Mouse (Mus musculus): Measurements from ENCODE around the gene Prkacb. TPM values are rescaled to one million over a fixed set of nuclear protein-coding genes. Genes with fewer than 3 reads are reported as not detected.
"Not testable (repeated sequence)": the region's sequence is repeated elsewhere in the genome, so short reads cannot be mapped to it uniquely, and the experiment has no call there.

Prkacb gene
- polyA plus RNA-seq, 1 experiment: 10.1 TPM

- 17% methylated on average over 11 of the region's 11 CpGs for WGBS
- DNase-seq (ENCODE audit: low read depth, low spot score): no peak
Measured at GRCm38 (mm10) chr3:146781131-146781530, 31.7 kb downstream of the Prkacb start.

- 49% methylated on average over 3 of the region's 3 CpGs for WGBS
- no peak for DNase-seq (ENCODE audit: low read depth, low spot score)
Measured at GRCm38 (mm10) chr3:146780241-146780640, 32.5 kb downstream of the Prkacb start.

GRCm38 (mm10) chr3:146778913-146779312 is 33.9 kb downstream of the Prkacb start:
- DNase-seq (ENCODE audit: low read depth, low spot score): no peak
- WGBS: 72% methylated on average over 8 of the region's 8 CpGs

GRCm38 (mm10) chr3:146778451-146778850 is 34.3 kb downstream of the Prkacb start:
- DNase-seq (ENCODE audit: low read depth, low spot score): no peak
- WGBS: 39% methylated on average over 2 of the region's 2 CpGs

GRCm38 (mm10) chr3:146776711-146777110 is 36.1 kb downstream of the Prkacb start:
- WGBS: 76% methylated on average over 5 of the region's 5 CpGs
- DNase-seq (ENCODE audit: low read depth, low spot score): no peak

- no peak for DNase-seq (ENCODE audit: low read depth, low spot score)
Measured at GRCm38 (mm10) chr3:146770853-146771252, 41.9 kb downstream of the Prkacb start.

GRCm38 (mm10) chr3:146769940-146770659 is 42.7 kb downstream of the Prkacb start:
- WGBS: 58% methylated on average over 17 of the region's 17 CpGs

More at GRCm38 (mm10) chr3:146770853-146771252, 41.9 kb downstream of the Prkacb start:
- 80% methylated on average over 2 of the region's 2 CpGs for WGBS

GRCm38 (mm10) chr3:146769569-146769939 is 43.2 kb downstream of the Prkacb start:
- DNase-seq (ENCODE audit: low read depth, low spot score): no peak
- WGBS: 60% methylated on average over 2 of the region's 2 CpGs

More at GRCm38 (mm10) chr3:146769940-146770659, 42.7 kb downstream of the Prkacb start:
- no peak for DNase-seq (ENCODE audit: low read depth, low spot score)

GRCm38 (mm10) chr3:146768921-146769320 is 43.9 kb downstream of the Prkacb start:
- no peak for DNase-seq (ENCODE audit: low read depth, low spot score)
- 84% methylated on average over 3 of the region's 3 CpGs for WGBS

GRCm38 (mm10) chr3:146768360-146768759 is 44.4 kb downstream of the Prkacb start:
- DNase-seq (ENCODE audit: low read depth, low spot score): no peak
- 93% methylated on average over 5 of the region's 5 CpGs for WGBS

GRCm38 (mm10) chr3:146766701-146767181 is 46.0 kb downstream of the Prkacb start:
- DNase-seq (ENCODE audit: low read depth, low spot score): no peak
- 72% methylated on average over 8 of the region's 8 CpGs for WGBS

- DNase-seq (ENCODE audit: low read depth, low spot score): no peak
- 93% methylated on average over 4 of the region's 4 CpGs for WGBS
Measured at GRCm38 (mm10) chr3:146766071-146766605, 46.7 kb downstream of the Prkacb start.

- WGBS: 84% methylated on average over 3 of the region's 3 CpGs
- DNase-seq (ENCODE audit: low read depth, low spot score): no peak
Measured at GRCm38 (mm10) chr3:146764871-146765529, 47.8 kb downstream of the Prkacb start.

- 46% methylated on average over 2 of the region's 2 CpGs for WGBS
- not testable (repeated sequence) for DNase-seq (ENCODE audit: low read depth, low spot score)
Measured at GRCm38 (mm10) chr3:146763054-146763453, 49.7 kb downstream of the Prkacb start.

GRCm38 (mm10) chr3:146761276-146761675 is 51.5 kb downstream of the Prkacb start:
- DNase-seq (ENCODE audit: low read depth, low spot score): no peak
- 93% methylated on average over 9 of the region's 9 CpGs for WGBS

- WGBS: 73% methylated on average over 6 of the region's 6 CpGs
- no peak for DNase-seq (ENCODE audit: low read depth, low spot score)
Measured at GRCm38 (mm10) chr3:146757970-146758960, 54.5 kb downstream of the Prkacb start.

GRCm38 (mm10) chr3:146754270-146754669 is 58.5 kb downstream of the Prkacb start:
- DNase-seq (ENCODE audit: low read depth, low spot score): no peak
- WGBS: 76% methylated on average over 2 of the region's 2 CpGs

GRCm38 (mm10) chr3:146741564-146742202 is 71.1 kb downstream of the Prkacb start:
- 87% methylated on average over 4 of the region's 4 CpGs for WGBS

GRCm38 (mm10) chr3:146741158-146741557 is 71.6 kb downstream of the Prkacb start:
- WGBS: 94% methylated on average over 5 of the region's 5 CpGs
- no peak for DNase-seq (ENCODE audit: low read depth, low spot score)

More at GRCm38 (mm10) chr3:146741564-146742202, 71.1 kb downstream of the Prkacb start:
- DNase-seq (ENCODE audit: low read depth, low spot score): no peak
